Mouse (Mus musculus) hindbrain, embryonic 10.5 days (tissue): ENCODE data around the gene Bicral. TPM values are rescaled to one million over a fixed set of nuclear protein-coding genes. Genes with fewer than 3 reads are reported as not detected.
"Not testable (repeated sequence)": the region's sequence is repeated elsewhere in the genome, so short reads cannot be mapped to it uniquely, and the experiment has no call there.

Source experiments
- DNase-seq: peaks from one replicate; pipeline ENCODE4 v3.0.0-alpha.2; 2017; ENCODE audit warnings: low spot score
- H3K27ac ChIP-seq: fragments of 300-500 bp; sonication (generic); 2 replicates; pipeline ENCODE4 v1.5.1; 2016; ENCODE audit warnings: mild to moderate bottlenecking, moderate library complexity
- H3K27me3 ChIP-seq: fragments of 300-500 bp; sonication (generic); 2 replicates; pipeline ENCODE4 v1.6.1; 2016; ENCODE audit warnings: mild to moderate bottlenecking; ENCODE audit not compliant: poor library complexity, insufficient read depth, severe bottlenecking
- H3K36me3 ChIP-seq: fragments of 300-500 bp; sonication (generic); 2 replicates; pipeline ENCODE4 v1.6.1; 2016; ENCODE audit warnings: mild to moderate bottlenecking, moderate library complexity
- H3K4me1 ChIP-seq: fragments of 300-500 bp; sonication (generic); replicated peaks from 2 replicates; pipeline ENCODE4 v1.6.1; 2016; ENCODE audit warnings: mild to moderate bottlenecking
- H3K4me3 ChIP-seq: fragments of 300-500 bp; sonication (generic); 2 replicates; pipeline ENCODE4 v1.5.1; 2016; ENCODE audit warnings: mild to moderate bottlenecking, moderate library complexity
- H3K9me3 ChIP-seq: fragments of 300-500 bp; sonication (generic); 2 replicates; pipeline ENCODE4 v1.6.1; 2016; ENCODE audit warnings: mild to moderate bottlenecking, moderate library complexity
- WGBS: fragments of 180-500 bp; shearing (Covaris S2); methylation state at CpG from one replicate; pipeline ENCODE4 v1.1.7; 2016; 5-methylcytosine and 5-hydroxymethylcytosine counted together
- polyA plus RNA-seq: library from polyadenylated mRNA; unstranded; fragments of >200 nt; fragmentation: Nextera tagmentation; extraction: Ambion mirVana; gene quantifications from 2 replicates; pipeline ENCODE4 v1.2.1, GENCODE M21; 2016

Bicral gene
- polyA plus RNA-seq, 1 experiment from 2014 or later, result 4.2 TPM

GRCm38 (mm10) chr17:46772404-46773277 is 85.6 kb downstream of the Bicral start, which contains the start of gene 2310039H08Rik:
TSS of gene 2310039H08Rik (plus strand) at chr17:46772635.
- no peaks in the 10 kb centered on the region for H3K9me3 ChIP-seq
- peak; percentile 91 for DNase-seq
- peak within 1 kb of the TSS; percentile 75 for H3K4me3 ChIP-seq
- peaks cover 28% of the 10 kb centered on the region for H3K4me1 ChIP-seq
- WGBS, result under 1% methylated on average over 50 of the region's 50 CpGs
- H3K27ac ChIP-seq, result peak within 1 kb of the TSS; percentile 90
- no peaks in the 10 kb centered on the region for H3K27me3 ChIP-seq
- H3K36me3 ChIP-seq, result peaks cover 38% of the 10 kb centered on the region

- Histone ChIP-seq H3K4me1 (peaks cover 28% of the 10 kb centered on the region), H3K9me3 (no peaks in the 10 kb centered on the region), H3K27me3 (no peaks in the 10 kb centered on the region), H3K4me3 (peak overlapping the region; percentile 75), H3K36me3 (peaks cover 32% of the 10 kb centered on the region), H3K27ac (peak overlapping the region; percentile 90)
- 12% methylated on average over 5 of the region's 5 CpGs for WGBS
- no peak for DNase-seq
Observed at GRCm38 (mm10) chr17:46772038-46772403, 86.3 kb downstream of the Bicral start.

GRCm38 (mm10) chr17:46771616-46772015 is 86.7 kb downstream of the Bicral start:
- peaks cover 28% of the 10 kb centered on the region for H3K36me3 ChIP-seq
- WGBS, result 63% methylated on average over 17 of the region's 17 CpGs
- no peaks in the 10 kb centered on the region for H3K27me3 ChIP-seq
- H3K4me3 ChIP-seq, result peak overlapping the region; percentile 75
- H3K4me1 ChIP-seq, result peaks cover 28% of the 10 kb centered on the region
- H3K9me3 ChIP-seq, result no peaks in the 10 kb centered on the region
- H3K27ac ChIP-seq, result peak overlapping the region; percentile 90; the same call in 1 of the 2 replicates
- DNase-seq, result no peak

GRCm38 (mm10) chr17:46771025-46771424 is 87.3 kb downstream of the Bicral start:
- DNase-seq, result no peak
- no peak overlapping the region for H3K4me3 ChIP-seq
- no peaks in the 10 kb centered on the region for H3K27me3 ChIP-seq
- no peak overlapping the region for H3K27ac ChIP-seq
- WGBS, result 86% methylated on average over 4 of the region's 4 CpGs
- H3K9me3 ChIP-seq, result no peaks in the 10 kb centered on the region
- H3K36me3 ChIP-seq, result peaks cover 22% of the 10 kb centered on the region
- peaks cover 28% of the 10 kb centered on the region for H3K4me1 ChIP-seq

- Histone ChIP-seq H3K27ac (no peak overlapping the region), H3K27me3 (no peaks in the 10 kb centered on the region), H3K4me1 (peaks cover 28% of the 10 kb centered on the region), H3K4me3 (no peak overlapping the region), H3K9me3 (no peaks in the 10 kb centered on the region), H3K36me3 (peaks cover 17% of the 10 kb centered on the region)
- no peak for DNase-seq
- WGBS, result 92% methylated on average over 11 of the region's 11 CpGs
Observed at GRCm38 (mm10) chr17:46770546-46770945, 87.7 kb downstream of the Bicral start.

- 59% methylated on average over 8 of the region's 8 CpGs for WGBS
- H3K27ac ChIP-seq, result no peak overlapping the region
- DNase-seq, result no peak
- no peaks in the 10 kb centered on the region for H3K9me3 ChIP-seq
- H3K36me3 ChIP-seq, result no peaks in the 10 kb centered on the region
- H3K4me1 ChIP-seq, result peaks cover 16% of the 10 kb centered on the region
- no peak overlapping the region for H3K4me3 ChIP-seq
- H3K27me3 ChIP-seq, result no peaks in the 10 kb centered on the region
Observed at GRCm38 (mm10) chr17:46767868-46768267, 90.4 kb downstream of the Bicral start.

GRCm38 (mm10) chr17:46764916-46765315 is 93.4 kb downstream of the Bicral start:
- H3K4me3 ChIP-seq, DNase-seq, H3K36me3 ChIP-seq, H3K9me3 ChIP-seq, H3K4me1 ChIP-seq, H3K27me3 ChIP-seq, H3K27ac ChIP-seq: not testable (repeated sequence)
- WGBS, result 72% methylated on average over 9 of the region's 9 CpGs

- Histone ChIP-seq H3K4me3 (no peak within 1 kb of the TSS), H3K9me3 (no peaks in the 10 kb centered on the region), H3K36me3 (no peaks in the 10 kb centered on the region), H3K27me3 (no peaks in the 10 kb centered on the region), H3K4me1 (peaks cover 5% of the 10 kb centered on the region; the same call in 1 of the 2 replicates), H3K27ac (no peak within 1 kb of the TSS)
- WGBS, result 63% methylated on average over 2 of the region's 2 CpGs
- DNase-seq, result no peak
Observed at GRCm38 (mm10) chr17:46763544-46763943, 94.7 kb downstream of the Bicral start, which contains the start of gene Ptcra. TSS of gene Ptcra (minus strand) at chr17:46763712.

- Histone ChIP-seq H3K27me3 (no peaks in the 10 kb centered on the region), H3K27ac (no peak overlapping the region), H3K9me3 (peaks cover 3% of the 10 kb centered on the region; the same call in 1 of the 2 replicates), H3K4me3 (no peak overlapping the region), H3K4me1 (peaks cover 5% of the 10 kb centered on the region; the same call in 1 of the 2 replicates), H3K36me3 (no peaks in the 10 kb centered on the region)
- 82% methylated on average over 12 of the region's 12 CpGs for WGBS
- DNase-seq, result no peak
Observed at GRCm38 (mm10) chr17:46758753-46759152, 99.5 kb downstream of the Bicral start.

- no peaks in the 10 kb centered on the region for H3K27me3 ChIP-seq
- peaks cover 3% of the 10 kb centered on the region; the same call in 1 of the 2 replicates for H3K9me3 ChIP-seq
- peak; percentile 99 for DNase-seq
- peak within 1 kb of the TSS; percentile 76 for H3K4me3 ChIP-seq
- peak within 1 kb of the TSS; percentile 89 for H3K27ac ChIP-seq
- peaks cover 23% of the 10 kb centered on the region for H3K4me1 ChIP-seq
- peaks cover 17% of the 10 kb centered on the region for H3K36me3 ChIP-seq
- WGBS, result under 1% methylated on average over 58 of the region's 58 CpGs
Observed at GRCm38 (mm10) chr17:46751794-46752556, 106.3 kb downstream of the Bicral start, which contains the start of gene Cnpy3. TSS of gene Cnpy3 (minus strand) at chr17:46752214.

GRCm38 (mm10) chr17:46751056-46751793 is 107.1 kb downstream of the Bicral start:
- no peak for DNase-seq
- peaks cover 25% of the 10 kb centered on the region for H3K36me3 ChIP-seq
- peak overlapping the region; percentile 76 for H3K4me3 ChIP-seq
- 34% methylated on average over 16 of the region's 16 CpGs for WGBS
- H3K27me3 ChIP-seq, result no peaks in the 10 kb centered on the region
- H3K4me1 ChIP-seq, result peaks cover 21% of the 10 kb centered on the region
- peaks cover 3% of the 10 kb centered on the region; the same call in 1 of the 2 replicates for H3K9me3 ChIP-seq
- H3K27ac ChIP-seq, result peak overlapping the region; percentile 89

- Histone ChIP-seq H3K9me3 (peaks cover 3% of the 10 kb centered on the region; the same call in 1 of the 2 replicates), H3K36me3 (peaks cover 31% of the 10 kb centered on the region), H3K4me1 (peaks cover 18% of the 10 kb centered on the region), H3K4me3 (peak overlapping the region; percentile 76), H3K27ac (peak overlapping the region; percentile 89; the same call in 1 of the 2 replicates), H3K27me3 (no peaks in the 10 kb centered on the region)
- DNase-seq, result no peak
- WGBS, result 93% methylated on average over 4 of the region's 4 CpGs
Observed at GRCm38 (mm10) chr17:46750580-46750979, 107.7 kb downstream of the Bicral start.
